Mouse (Mus musculus) kidney, embryonic 14.5 days (tissue): ENCODE data around the gene Gzma. TPM values are rescaled to one million over a fixed set of nuclear protein-coding genes. Genes with fewer than 3 reads are reported as not detected.

Experiments
- ATAC-seq: fragments of 200-750 bp; cut with Nextera tagmentation; 2 replicates; pipeline ENCODE4 v1.8.0; 2017; ENCODE audit warnings: moderate number of reproducible peaks, mild to moderate bottlenecking, moderate TSS enrichment, moderate library complexity; ENCODE audit not compliant: low FRiP score, low TSS enrichment
- H3K27ac ChIP-seq: fragments of 300-500 bp; sonication (generic); 2 replicates; pipeline ENCODE4 v1.5.1; 2014; ENCODE audit warnings: low read depth, mild to moderate bottlenecking, low read length, moderate library complexity, mixed read lengths
- H3K27me3 ChIP-seq: fragments of 300-500 bp; sonication (generic); 2 replicates; pipeline ENCODE4 v1.6.1; 2014; ENCODE audit warnings: mild to moderate bottlenecking, low read length; ENCODE audit not compliant: control insufficient read depth, insufficient read depth
- H3K36me3 ChIP-seq: fragments of 300-500 bp; sonication (generic); 2 replicates; pipeline ENCODE4 v1.6.1; 2014; ENCODE audit warnings: low read length, mixed read lengths; ENCODE audit not compliant: control insufficient read depth, insufficient read depth
- H3K4me1 ChIP-seq: fragments of 300-500 bp; sonication (generic); 2 replicates; pipeline ENCODE4 v1.6.1; 2014; ENCODE audit warnings: low read length, mixed read lengths; ENCODE audit not compliant: control insufficient read depth, insufficient read depth
- H3K4me2 ChIP-seq: fragments of 300-500 bp; sonication (generic); replicated peaks from 2 replicates; pipeline ENCODE4 v1.6.1; 2014; ENCODE audit warnings: low read depth, mild to moderate bottlenecking, low read length
- H3K4me3 ChIP-seq: fragments of 300-500 bp; sonication (generic); 2 replicates; pipeline ENCODE4 v1.5.1; 2014; ENCODE audit warnings: mild to moderate bottlenecking, low read length
- H3K9ac ChIP-seq: fragments of 300-500 bp; sonication (generic); 2 replicates; pipeline ENCODE4 v1.6.1; 2014; ENCODE audit warnings: low read depth, mild to moderate bottlenecking, low read length, moderate library complexity
- H3K9me3 ChIP-seq: fragments of 300-500 bp; sonication (generic); 2 replicates; pipeline ENCODE4 v1.6.1; 2016; ENCODE audit warnings: low read length; ENCODE audit not compliant: control insufficient read depth
- WGBS: fragments of 180-500 bp; shearing (Covaris S2); extraction: QIAGEN DNeasy Blood & Tissue Kit; methylation state at CpG from one replicate; pipeline ENCODE4 v1.1.7; 2014; 5-methylcytosine and 5-hydroxymethylcytosine counted together
- polyA plus RNA-seq: library from polyadenylated mRNA; unstranded; fragments of >200 nt; fragmentation: Nextera tagmentation; extraction: Ambion mirVana; gene quantifications from 2 replicates; pipeline ENCODE4 v1.2.1, GENCODE M21; 2014

Gene Gzma
- polyA plus RNA-seq, 1 experiment from 2014 or later: not detected

GRCm38 (mm10) chr13:113097011-113097410 lies 3.8 kb downstream of the Gzma start:
- Histone ChIP-seq H3K27ac (no peak overlapping the region), H3K27me3 (no peaks in the 10 kb centered on the region), H3K9me3 (no peaks in the 10 kb centered on the region), H3K4me2 (no peak overlapping the region), H3K4me3 (no peak overlapping the region), H3K36me3 (no peaks in the 10 kb centered on the region), H3K4me1 (no peaks in the 10 kb centered on the region), H3K9ac (no peak overlapping the region)
- ATAC-seq: no peak
- 88% methylated on average over 3 of the region's 3 CpGs for WGBS

- Histone ChIP-seq H3K27ac (no peak overlapping the region), H3K4me2 (no peak overlapping the region), H3K9me3 (no peaks in the 10 kb centered on the region), H3K9ac (no peak overlapping the region), H3K4me3 (no peak overlapping the region), H3K36me3 (no peaks in the 10 kb centered on the region), H3K4me1 (no peaks in the 10 kb centered on the region), H3K27me3 (no peaks in the 10 kb centered on the region)
- 56% methylated on average over 1 of the region's 1 CpGs for WGBS
- ATAC-seq: no peak
These were observed 6.2 kb downstream of the Gzma start for GRCm38 (mm10) chr13:113094618-113095017.

- WGBS: 20% methylated on average over 8 of the region's 8 CpGs
- Histone ChIP-seq H3K4me2 (no peak overlapping the region), H3K9me3 (no peaks in the 10 kb centered on the region), H3K9ac (no peak overlapping the region), H3K4me1 (no peaks in the 10 kb centered on the region), H3K36me3 (no peaks in the 10 kb centered on the region), H3K4me3 (no peak overlapping the region), H3K27ac (no peak overlapping the region), H3K27me3 (no peaks in the 10 kb centered on the region)
- ATAC-seq: no peak
These were observed 10.3 kb downstream of the Gzma start for GRCm38 (mm10) chr13:113090489-113090888.

- WGBS: 82% methylated on average over 13 of the region's 13 CpGs
- Histone ChIP-seq H3K27me3 (no peaks in the 10 kb centered on the region), H3K4me1 (no peaks in the 10 kb centered on the region), H3K4me3 (no peak overlapping the region), H3K36me3 (no peaks in the 10 kb centered on the region), H3K9me3 (no peaks in the 10 kb centered on the region), H3K4me2 (no peak overlapping the region), H3K27ac (no peak overlapping the region), H3K9ac (no peak overlapping the region)
- ATAC-seq: no peak
These were observed 13.4 kb downstream of the Gzma start for GRCm38 (mm10) chr13:113087226-113088017.

GRCm38 (mm10) chr13:113084732-113085131 lies 16.0 kb downstream of the Gzma start:
- Histone ChIP-seq H3K4me3 (no peak overlapping the region), H3K9me3 (no peaks in the 10 kb centered on the region)

GRCm38 (mm10) chr13:113082101-113082500 lies 18.7 kb downstream of the Gzma start:
- ATAC-seq: no peak
- Histone ChIP-seq H3K4me3 (no peak overlapping the region), H3K27me3 (no peaks in the 10 kb centered on the region), H3K27ac (no peak overlapping the region), H3K9me3 (no peaks in the 10 kb centered on the region), H3K4me1 (no peaks in the 10 kb centered on the region), H3K4me2 (no peak overlapping the region), H3K9ac (no peak overlapping the region), H3K36me3 (no peaks in the 10 kb centered on the region)
- 77% methylated on average over 1 of the region's 1 CpGs for WGBS

More at GRCm38 (mm10) chr13:113084732-113085131, 16.0 kb downstream of the Gzma start:
- H3K36me3 ChIP-seq: no peaks in the 10 kb centered on the region
- no peaks in the 10 kb centered on the region for H3K4me1 ChIP-seq
- no peak for ATAC-seq
- H3K9ac ChIP-seq: no peak overlapping the region
- no peak overlapping the region for H3K4me2 ChIP-seq
- H3K27me3 ChIP-seq: no peaks in the 10 kb centered on the region
- 82% methylated on average over 5 of the region's 5 CpGs for WGBS
- H3K27ac ChIP-seq: no peak overlapping the region

GRCm38 (mm10) chr13:113079021-113079420 lies 21.8 kb downstream of the Gzma start:
- Histone ChIP-seq H3K27me3 (no peaks in the 10 kb centered on the region), H3K4me1 (no peaks in the 10 kb centered on the region), H3K36me3 (no peaks in the 10 kb centered on the region), H3K4me2 (no peak overlapping the region), H3K9ac (no peak overlapping the region), H3K27ac (no peak overlapping the region), H3K4me3 (no peak overlapping the region), H3K9me3 (no peaks in the 10 kb centered on the region)
- ATAC-seq: no peak
- WGBS: 87% methylated on average over 9 of the region's 9 CpGs

GRCm38 (mm10) chr13:113064542-113064941 lies 36.2 kb downstream of the Gzma start:
- Histone ChIP-seq H3K4me2 (no peak overlapping the region), H3K36me3 (no peaks in the 10 kb centered on the region), H3K27ac (no peak overlapping the region), H3K9me3 (no peaks in the 10 kb centered on the region), H3K27me3 (no peaks in the 10 kb centered on the region), H3K9ac (no peak overlapping the region), H3K4me3 (no peak overlapping the region), H3K4me1 (no peaks in the 10 kb centered on the region)
- WGBS: 52% methylated on average over 9 of the region's 9 CpGs
- ATAC-seq: peak; percentile 72; the same call in 1 of the 2 replicates

- no peaks in the 10 kb centered on the region for H3K4me1 ChIP-seq
- no peak for ATAC-seq
- no peaks in the 10 kb centered on the region for H3K9me3 ChIP-seq
- H3K27me3 ChIP-seq: no peaks in the 10 kb centered on the region
- H3K4me3 ChIP-seq: no peak overlapping the region
- H3K4me2 ChIP-seq: no peak overlapping the region
- H3K27ac ChIP-seq: no peak overlapping the region
- H3K36me3 ChIP-seq: no peaks in the 10 kb centered on the region
- no peak overlapping the region for H3K9ac ChIP-seq
- WGBS: 90% methylated on average over 6 of the region's 6 CpGs
These were observed 39.0 kb downstream of the Gzma start for GRCm38 (mm10) chr13:113061746-113062145.
